Mouse (Mus musculus) liver, embryonic 14.5 days (tissue): ENCODE results near the gene Clec4f. TPM values are rescaled to one million over a fixed set of nuclear protein-coding genes. Genes with fewer than 3 reads are reported as not detected.
A peak's percentile ranks its signal among the peaks of the same experiment; 100 is the strongest.

Experiments
- ATAC-seq: fragments of 200-750 bp; cut with Nextera tagmentation; 2 replicates; pipeline ENCODE4 v1.8.0; 2017; ENCODE audit warnings: moderate number of reproducible peaks, mild to moderate bottlenecking, moderate library complexity; ENCODE audit not compliant: insufficient read depth
- DNase-seq, 3 experiments: peaks; one replicate each; pipeline ENCODE4 v3.0.0-alpha.2; 2012 to 2013; ENCODE audit warnings: low read depth in 3 of 3, low spot score in 3 of 3
- H3K27ac ChIP-seq: fragments of 300-500 bp; sonication (generic); 2 replicates; pipeline ENCODE4 v1.5.1; 2014; ENCODE audit warnings: moderate library complexity, mild to moderate bottlenecking, control low read depth, inconsistent platforms
- H3K27me3 ChIP-seq: fragments of 300-500 bp; sonication (generic); 2 replicates; pipeline ENCODE4 v1.6.1; 2014; ENCODE audit warnings: mild to moderate bottlenecking, low read length, moderate library complexity; ENCODE audit not compliant: control insufficient read depth, insufficient read depth
- H3K36me3 ChIP-seq: fragments of 300-500 bp; sonication (generic); replicated peaks from 2 replicates; pipeline ENCODE4 v1.6.1; 2014; ENCODE audit warnings: low read depth; ENCODE audit not compliant: control insufficient read depth, insufficient read depth
- H3K4me1 ChIP-seq, 2 experiments: fragments of 200-500 bp in 1 of 2; fragments of 300-500 bp in 1 of 2; sonication (generic) in 1 of 2; replicated peaks; 2 replicates each; pipeline ENCODE4 v1.6.1; 2012 to 2014; ENCODE audit warnings: antibody characterized with exemption in 1 of 2, inconsistent platforms in 1 of 2, low read length in 1 of 2; ENCODE audit not compliant: control insufficient read depth in 2 of 2, insufficient read depth in 2 of 2
- H3K4me2 ChIP-seq: fragments of 300-500 bp; sonication (generic); 2 replicates; pipeline ENCODE4 v1.6.1; 2014; ENCODE audit warnings: low read depth, mild to moderate bottlenecking, control low read depth, moderate library complexity
- H3K4me3 ChIP-seq, 2 experiments: fragments of 200-500 bp in 1 of 2; fragments of 300-500 bp in 1 of 2; sonication (generic) in 1 of 2; 2 replicates each; pipeline ENCODE4 v1.5.1; 2012 to 2014; ENCODE audit warnings: low read depth in 2 of 2, low read length in 2 of 2, mild to moderate bottlenecking in 2 of 2, control low read depth in 1 of 2, inconsistent platforms in 1 of 2, moderate library complexity in 1 of 2; ENCODE audit not compliant: insufficient read depth in 1 of 2
- H3K9ac ChIP-seq: fragments of 300-500 bp; sonication (generic); replicated peaks from 2 replicates; pipeline ENCODE4 v1.6.1; 2014; ENCODE audit warnings: mild to moderate bottlenecking, control low read depth, moderate library complexity
- H3K9me3 ChIP-seq: fragments of 300-500 bp; sonication (generic); 2 replicates; pipeline ENCODE4 v1.6.1; 2016; ENCODE audit warnings: low read length, mixed read lengths; ENCODE audit not compliant: control insufficient read depth
- CTCF ChIP-seq: IDR thresholded peaks from 2 replicates; pipeline ENCODE4 v1.5.1; 2016; ENCODE audit warnings: antibody characterized with exemption, low read depth, control low read depth
- EP300 ChIP-seq: IDR thresholded peaks from 2 replicates; pipeline ENCODE4 v1.6.1; 2016; ENCODE audit warnings: antibody characterized with exemption, low read depth
- WGBS: fragments of 180-500 bp; shearing (Covaris S2); extraction: QIAGEN DNeasy Blood & Tissue Kit; methylation state at CpG from one replicate; pipeline ENCODE4 v1.1.7; 2014; ENCODE audit not compliant: insufficient replicate concordance; 5-methylcytosine and 5-hydroxymethylcytosine counted together
- polyA plus RNA-seq, 2 experiments: library from polyadenylated mRNA; depleted of rRNA in 1 of 2; stranded (reverse) in 1 of 2; unstranded in 1 of 2; fragments of >200 nt; fragmentation: Nextera tagmentation in 1 of 2; extraction: Ambion mirVana in 1 of 2; gene quantifications; 2 replicates each; pipeline versions ENCODE4 v1.2.1 to v1.2.3; 2012 to 2014

The Clec4f gene
- polyA plus RNA-seq, 2 experiments: 3.3 to 4.1 TPM

GRCm38 (mm10) chr6:83619955-83620354 lies 36.0 kb downstream of the Clec4f start:
- no peak for DNase-seq
- no peak overlapping the region for H3K4me2 ChIP-seq
- ATAC-seq: no peak
- H3K27me3 ChIP-seq: no peaks in the 10 kb centered on the region
- no peak overlapping the region for H3K27ac ChIP-seq
- no peak overlapping the region for H3K4me3 ChIP-seq
- no peak for TF ChIP-seq CTCF
- TF ChIP-seq EP300: no peak
- H3K36me3 ChIP-seq: no peaks in the 10 kb centered on the region
- no peak overlapping the region for H3K9ac ChIP-seq
- no peaks in the 10 kb centered on the region for H3K9me3 ChIP-seq
- H3K4me1 ChIP-seq: no peaks in the 10 kb centered on the region
- 58% methylated on average over 9 of the region's 9 CpGs for WGBS

GRCm38 (mm10) chr6:83617581-83618335 lies 38.2 kb downstream of the Clec4f start:
- Histone ChIP-seq H3K36me3 (no peaks in the 10 kb centered on the region), H3K27ac (no peak overlapping the region), H3K4me1 (no peaks in the 10 kb centered on the region), H3K4me2 (no peak overlapping the region), H3K9ac (no peak overlapping the region), H3K27me3 (no peaks in the 10 kb centered on the region), H3K9me3 (no peaks in the 10 kb centered on the region), H3K4me3 (no peak overlapping the region)
- DNase-seq (no peak), ATAC-seq (no peak)
- TF ChIP-seq EP300 (no peak), CTCF (no peak)
- 65% methylated on average over 15 of the region's 15 CpGs for WGBS

DNA sequence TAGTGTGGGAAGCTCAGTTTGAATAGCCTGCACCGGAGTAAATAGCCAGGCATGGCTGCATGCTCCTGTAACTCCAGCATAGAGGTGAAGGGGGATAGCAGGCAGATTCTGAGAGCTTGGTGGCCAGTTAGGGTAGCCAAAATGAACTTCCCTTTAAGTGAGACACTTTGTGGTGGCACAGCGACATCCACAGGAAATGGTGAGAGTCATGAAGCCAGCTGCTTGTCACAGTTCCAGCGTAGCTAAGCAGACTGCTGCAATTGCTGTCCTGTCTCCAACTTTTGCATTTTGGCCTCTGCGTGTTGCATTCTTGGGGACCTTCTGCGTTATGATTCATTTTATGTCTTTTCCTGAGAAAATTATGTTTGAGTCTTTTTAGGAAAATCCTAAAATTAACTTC lies 39.5 kb downstream of the Clec4f start:
- 40% methylated on average over 5 of the region's 5 CpGs for WGBS
- ATAC-seq: no peak
- Histone ChIP-seq H3K4me1 (no peaks in the 10 kb centered on the region), H3K9me3 (no peaks in the 10 kb centered on the region), H3K27me3 (no peaks in the 10 kb centered on the region), H3K36me3 (no peaks in the 10 kb centered on the region), H3K9ac (no peak overlapping the region), H3K4me3 (no peak overlapping the region), H3K4me2 (no peak overlapping the region), H3K27ac (no peak overlapping the region)
- DNase-seq: peak in 1 of 3 experiments; percentile 7
- peak; percentile 46 for TF ChIP-seq CTCF
- TF ChIP-seq EP300: no peak

DNA sequence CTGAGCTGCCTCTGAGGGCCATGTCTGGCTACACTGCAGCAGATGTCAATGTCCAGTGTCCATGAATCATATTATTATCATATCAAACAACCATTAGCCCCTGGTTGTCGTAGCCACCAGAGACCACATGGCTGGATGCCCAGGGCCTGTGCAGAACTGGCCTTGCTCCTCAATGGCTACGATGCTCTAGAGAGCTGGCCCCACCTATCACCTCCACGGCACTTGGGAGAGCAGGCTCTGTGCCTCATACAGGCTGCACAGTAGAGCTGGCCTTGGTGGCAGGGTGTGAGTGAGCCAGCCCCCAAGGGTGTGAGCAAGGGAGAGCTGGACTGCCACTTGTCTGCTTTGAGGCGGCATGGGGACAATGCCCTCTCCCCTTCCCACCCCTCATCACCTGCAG lies 41.5 kb downstream of the Clec4f start:
- Histone ChIP-seq H3K27ac (no peak overlapping the region), H3K4me2 (no peak overlapping the region), H3K27me3 (no peaks in the 10 kb centered on the region), H3K4me3 (no peak overlapping the region), H3K36me3 (no peaks in the 10 kb centered on the region), H3K9me3 (no peaks in the 10 kb centered on the region), H3K4me1 (no peaks in the 10 kb centered on the region), H3K9ac (no peak overlapping the region)
- no peak for DNase-seq
- no peak for ATAC-seq
- WGBS: 67% methylated on average over 4 of the region's 4 CpGs
- TF ChIP-seq EP300: no peak
- no peak for TF ChIP-seq CTCF

DNA sequence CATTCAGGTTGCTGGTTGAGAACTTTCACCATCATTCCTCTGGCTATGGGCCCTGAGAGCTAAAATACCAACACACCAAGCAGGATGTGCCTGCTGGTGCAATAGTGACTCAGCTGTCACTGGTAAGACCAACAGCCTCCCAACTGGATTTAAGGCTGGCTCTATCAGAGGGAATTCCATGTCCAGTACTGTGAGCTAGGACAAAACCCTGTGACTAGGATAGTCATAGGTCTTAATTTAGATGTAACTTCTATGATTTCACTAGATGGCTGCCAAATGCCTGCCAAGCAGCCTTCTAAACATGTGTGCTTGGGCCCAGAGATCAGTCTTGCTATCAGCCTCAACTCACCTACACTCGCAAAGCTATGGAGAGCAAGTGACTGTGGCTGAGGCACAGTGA lies 43.0 kb downstream of the Clec4f start:
- Histone ChIP-seq H3K9me3 (no peaks in the 10 kb centered on the region), H3K27me3 (no peaks in the 10 kb centered on the region), H3K27ac (no peak overlapping the region), H3K36me3 (no peaks in the 10 kb centered on the region), H3K4me3 (no peak overlapping the region), H3K4me2 (no peak overlapping the region), H3K9ac (no peak overlapping the region), H3K4me1 (no peaks in the 10 kb centered on the region)
- 70% methylated on average over 1 of the region's 1 CpGs for WGBS
- DNase-seq (no peak), ATAC-seq (no peak)
- TF ChIP-seq EP300: no peak
- no peak for TF ChIP-seq CTCF
